Mouse (Mus musculus): ENCODE data around the gene Bora. TPM values are rescaled to one million over a fixed set of nuclear protein-coding genes. Genes with fewer than 3 reads are reported as not detected.
"Not testable (repeated sequence)": the region's sequence is repeated elsewhere in the genome, so short reads cannot be mapped to it uniquely, and the experiment has no call there.

Bora gene
- total RNA-seq (2021) = 1 to 10 TPM in 1 of 2 experiments, under 1 TPM in 1; 0.62 to 1.9 TPM

DNA sequence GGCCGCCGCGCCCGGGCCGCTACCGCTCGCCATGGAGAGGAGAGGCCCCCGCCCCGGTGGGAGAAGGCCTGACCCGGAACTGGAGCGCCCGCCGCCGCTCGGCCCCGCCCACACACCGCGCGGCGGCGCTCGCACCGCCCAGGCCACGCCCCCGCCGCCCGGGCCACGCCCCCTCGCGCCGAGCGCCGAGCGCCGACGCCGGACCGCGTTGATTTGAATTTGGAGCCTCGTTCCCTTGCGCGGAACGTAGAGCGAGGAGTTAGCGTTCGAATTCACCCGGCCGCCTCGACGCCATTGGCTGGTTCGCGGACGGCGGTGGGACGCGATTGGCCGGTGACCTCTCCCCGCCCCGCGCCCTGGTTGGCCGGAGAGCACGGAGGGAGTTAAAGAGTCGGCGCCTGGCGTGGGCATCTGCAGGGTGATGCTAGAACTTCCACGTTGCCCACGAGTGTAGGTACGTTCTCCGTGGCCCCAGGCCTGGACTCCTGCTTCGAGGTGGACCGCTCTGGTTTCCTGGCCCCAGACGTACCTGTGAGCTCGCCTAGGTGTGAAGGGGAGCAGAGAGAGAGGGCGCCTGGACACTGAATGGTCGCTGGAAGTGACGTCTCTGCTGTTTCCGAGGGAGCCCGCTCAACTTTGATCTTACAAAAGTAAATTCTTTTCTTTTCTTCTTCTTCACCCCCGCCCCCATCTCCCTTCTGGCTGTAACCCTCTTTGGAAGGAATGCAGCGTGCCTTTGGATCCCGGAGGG, at the start of gene Bora, which contains the start of gene Mzt1:
Gene Bora (plus strand): TSS at position 192 of the 751 bp plus-strand sequence.
Gene Mzt1 (minus strand): TSS at position 104 of the 751 bp plus-strand sequence.
- peak; percentile 87 to 88 for DNase-seq
- intact Hi-C loops (cut with DNase I) = loop anchor here (5.0 kb wide), 1 partner anchor 51 kb away; the partner anchor contains the start of genes Dis3 and Pibf1

DNA sequence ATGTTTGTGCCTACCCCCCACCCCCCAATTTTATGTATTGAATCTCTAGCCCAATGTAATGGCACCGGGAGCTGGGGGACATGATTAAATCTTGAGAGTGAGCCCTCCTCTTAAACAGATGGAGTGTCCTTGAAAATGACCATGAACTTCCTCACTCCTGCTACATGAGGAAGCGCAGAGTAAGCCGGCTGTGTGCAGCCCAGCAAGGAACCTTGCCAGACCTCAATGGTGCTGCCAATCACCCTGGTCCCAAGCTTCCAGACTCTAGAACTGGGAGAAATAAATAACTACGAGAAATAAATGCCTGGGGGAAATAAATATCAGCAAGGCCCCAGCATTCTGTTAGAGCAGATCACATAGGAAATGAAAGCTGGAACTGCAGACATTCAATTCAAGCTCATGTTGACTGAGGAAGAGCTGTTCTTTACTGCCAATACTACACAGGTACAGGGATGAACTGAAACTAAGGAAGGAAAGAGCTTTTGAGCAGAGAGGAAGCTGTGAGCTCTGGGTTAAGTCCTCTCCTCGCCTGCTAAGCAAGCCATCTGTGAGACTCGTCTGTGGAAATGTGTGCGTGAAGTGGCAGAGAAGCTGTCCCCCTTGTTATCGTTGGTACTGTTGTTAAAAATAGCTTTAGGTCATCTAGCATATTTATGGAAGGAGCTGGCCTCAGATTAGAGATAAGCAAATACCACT, 35.6 kb upstream of the Bora start:
- intact Hi-C loops (cut with DNase I) = loop anchor here (5.0 kb wide), 1 partner anchor 128 kb away; no protein-coding TSS in a partner anchor
- peak; percentile 19 to 30 for DNase-seq

DNA sequence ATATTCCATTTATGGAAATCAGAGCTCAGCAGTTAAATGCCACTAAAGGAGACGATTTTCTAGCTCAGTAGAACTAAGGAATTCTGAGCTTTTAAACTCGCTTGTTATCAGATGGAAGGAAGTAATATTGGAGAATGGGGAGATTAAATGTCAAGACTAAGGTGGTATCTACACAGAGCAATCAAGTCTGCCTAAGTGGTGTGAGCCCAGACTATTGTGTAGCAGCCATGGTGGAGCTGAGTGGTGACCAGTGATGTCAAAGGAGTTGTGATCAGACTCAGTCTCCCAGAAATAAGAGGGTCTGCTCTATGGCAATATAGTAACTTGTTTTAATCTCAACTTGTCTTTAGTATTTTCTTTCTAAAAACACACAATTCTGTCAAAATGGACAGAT, 35.1 kb upstream of the Bora start:
- intact Hi-C loops (cut with DNase I) = loop anchor here (5.0 kb wide), 1 partner anchor 129 kb away; no protein-coding TSS in a partner anchor
- DNase-seq = no peak

DNA sequence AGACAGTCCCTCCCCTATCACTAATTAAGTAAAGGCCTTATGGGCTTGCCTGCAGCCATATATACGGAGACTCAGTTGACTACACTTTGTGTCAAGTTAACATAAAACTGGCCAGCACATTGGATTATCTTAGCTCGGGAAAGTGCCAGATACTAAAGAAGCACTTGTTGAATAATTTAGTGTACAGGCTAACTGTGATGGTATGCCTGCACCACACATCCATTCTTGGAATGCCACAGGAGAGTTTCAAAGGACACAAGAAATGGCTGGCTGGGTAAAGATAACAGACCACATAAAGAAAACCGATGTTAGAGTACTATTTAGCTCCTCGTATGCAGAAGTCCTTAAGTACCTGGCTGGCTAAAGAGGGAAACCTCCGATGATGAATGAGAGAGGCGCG, 27.3 kb upstream of the Bora start:
- DNase-seq = no peak
- intact Hi-C loops (cut with DNase I) = no loop called here

DNA sequence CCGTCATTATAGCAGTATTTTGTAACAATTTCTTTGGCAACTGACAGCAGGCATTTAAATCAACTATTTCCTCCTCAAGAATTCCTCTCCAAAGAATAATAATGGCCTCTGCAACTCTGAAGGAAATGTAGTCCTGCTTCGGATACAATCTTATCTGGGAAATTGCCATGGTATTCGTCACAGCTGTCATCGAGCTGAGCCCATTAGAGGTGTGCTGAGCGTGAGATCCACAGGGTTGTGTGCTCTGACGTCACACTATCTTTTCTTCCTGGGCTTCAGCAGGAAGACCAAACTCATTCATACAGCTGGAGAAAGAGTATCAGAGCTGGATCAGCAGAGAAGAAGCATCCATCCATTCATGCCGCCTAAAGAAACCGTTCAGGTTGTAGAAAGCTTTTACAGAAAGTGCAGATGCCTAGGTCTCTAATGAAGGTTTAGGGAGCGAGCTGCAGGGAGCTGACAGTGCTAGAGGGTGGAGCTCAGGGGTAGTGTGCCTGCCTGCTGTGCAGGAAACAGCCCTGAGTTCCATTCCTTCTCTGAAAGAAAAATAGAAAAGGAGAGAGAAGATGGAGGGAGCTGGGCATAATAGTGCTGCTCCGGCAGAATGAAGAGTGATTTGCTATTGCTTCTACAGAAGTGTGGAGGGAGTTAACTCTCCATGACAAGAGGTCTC, 26.8 kb upstream of the Bora start:
- intact Hi-C loops (cut with DNase I) = no loop called here
- DNase-seq = no peak

DNA sequence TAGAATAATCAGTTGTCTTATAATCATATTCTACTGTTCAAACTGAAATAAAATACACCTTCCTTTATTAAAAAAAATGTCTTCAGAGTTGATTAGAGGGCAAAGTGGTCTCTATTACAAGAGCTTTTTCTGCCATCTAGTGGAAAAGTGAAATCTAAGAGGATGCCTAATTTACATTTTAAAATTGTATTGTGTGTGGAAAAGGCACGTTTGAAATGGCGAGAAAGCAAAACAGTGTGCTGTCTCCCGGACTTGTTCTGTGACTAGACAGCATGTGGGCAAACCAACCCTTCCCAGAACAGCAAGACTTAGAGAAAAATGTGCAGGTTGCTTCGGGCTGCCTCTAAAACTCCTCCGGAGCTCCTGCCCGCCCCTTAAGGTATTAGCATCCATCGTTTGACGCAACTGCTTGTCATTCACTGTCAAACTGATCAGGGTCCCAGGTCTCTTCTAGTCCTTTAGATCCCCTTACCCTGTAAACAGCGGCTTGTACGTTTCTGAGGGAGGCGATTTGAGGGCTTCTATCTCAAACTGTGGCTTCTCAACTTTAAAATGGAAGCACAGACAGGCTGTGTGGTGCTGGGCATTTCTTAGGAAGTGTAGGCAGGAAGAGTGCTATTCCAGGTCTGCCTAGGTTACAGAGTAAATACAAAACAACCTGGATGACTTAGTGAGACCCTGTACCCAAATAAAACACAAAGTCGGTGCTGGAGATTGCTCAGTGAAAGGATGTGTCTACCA, 23.5 kb upstream of the Bora start:
- intact Hi-C loops (cut with DNase I) = loop anchor here (5.0 to 10.0 kb wide), 2 partner anchors 1465 to 1688 kb away; no protein-coding TSS in a partner anchor
- no peak for DNase-seq

DNA sequence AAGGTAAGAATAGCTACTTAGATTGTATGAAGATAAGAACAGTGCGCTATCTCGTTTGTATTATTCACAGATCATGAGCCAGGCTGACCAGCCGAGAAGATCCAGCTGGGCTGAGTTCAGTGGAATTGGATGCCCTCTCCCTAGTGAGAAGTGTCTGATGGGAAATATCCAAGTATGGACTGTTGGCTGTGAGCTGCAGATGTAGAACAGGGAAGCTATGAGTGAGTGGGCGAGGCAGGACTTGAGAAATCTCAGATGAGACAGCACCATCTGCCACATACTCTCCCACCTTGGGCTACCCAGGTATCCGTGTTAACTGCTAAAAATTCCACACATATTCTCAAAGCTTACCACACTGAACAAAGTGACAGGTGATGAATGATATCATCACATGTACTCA, 16.0 kb upstream of the Bora start:
- intact Hi-C loops (cut with DNase I) = loop anchor here (10.0 kb wide), 1 partner anchor 1695 kb away; no protein-coding TSS in a partner anchor
- DNase-seq = no peak

DNA sequence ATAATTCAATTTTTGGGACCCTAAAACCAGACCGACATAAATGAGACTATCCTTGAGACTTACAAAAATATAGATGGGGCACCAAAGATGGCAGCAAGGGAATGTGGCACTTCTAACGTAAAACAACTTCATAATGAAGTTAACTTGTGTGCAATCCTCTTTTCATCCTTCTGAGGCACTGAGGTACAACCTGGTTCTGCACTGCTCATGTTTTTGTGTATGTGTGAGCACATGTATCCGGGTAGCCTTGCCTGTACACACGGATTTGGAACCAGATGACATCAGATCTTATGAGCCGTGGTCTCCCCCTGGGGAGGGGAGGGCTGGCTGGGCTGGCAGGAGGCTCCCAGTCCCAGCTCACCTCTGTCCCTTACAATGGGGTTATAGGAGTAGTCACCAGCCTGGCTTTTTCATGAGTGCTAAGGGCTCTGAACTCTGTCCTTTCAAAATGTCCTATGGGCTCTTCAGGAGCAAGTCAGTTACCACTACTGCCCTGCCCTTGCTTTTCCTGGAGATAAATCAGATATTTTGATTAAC, 14.6 kb upstream of the Bora start:
- intact Hi-C loops (cut with DNase I) = no loop called here

DNA sequence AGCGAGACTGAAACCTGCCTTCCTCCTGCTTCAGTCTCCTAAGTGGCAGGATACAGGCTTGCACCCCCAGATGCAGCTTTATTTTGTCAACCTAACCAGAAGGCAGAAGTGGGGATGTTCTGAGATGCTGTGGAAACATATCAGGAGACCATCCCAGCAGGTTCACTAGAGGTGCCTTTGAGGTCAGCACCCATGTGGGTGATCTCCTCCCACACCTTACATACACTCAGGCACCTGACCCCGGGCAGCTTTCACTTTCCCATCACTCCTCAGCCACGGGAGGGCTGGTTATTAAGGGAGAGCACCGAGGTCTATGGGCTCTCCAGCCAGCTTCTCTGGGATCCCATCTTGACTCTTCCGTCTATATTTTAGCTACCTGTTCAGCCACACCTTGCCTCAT, 13.4 kb upstream of the Bora start:
- DNase-seq = no peak
- intact Hi-C loops (cut with DNase I) = no loop called here

More for the DNA sequence above, 14.6 kb upstream of the Bora start:
- DNase-seq = no peak

DNA sequence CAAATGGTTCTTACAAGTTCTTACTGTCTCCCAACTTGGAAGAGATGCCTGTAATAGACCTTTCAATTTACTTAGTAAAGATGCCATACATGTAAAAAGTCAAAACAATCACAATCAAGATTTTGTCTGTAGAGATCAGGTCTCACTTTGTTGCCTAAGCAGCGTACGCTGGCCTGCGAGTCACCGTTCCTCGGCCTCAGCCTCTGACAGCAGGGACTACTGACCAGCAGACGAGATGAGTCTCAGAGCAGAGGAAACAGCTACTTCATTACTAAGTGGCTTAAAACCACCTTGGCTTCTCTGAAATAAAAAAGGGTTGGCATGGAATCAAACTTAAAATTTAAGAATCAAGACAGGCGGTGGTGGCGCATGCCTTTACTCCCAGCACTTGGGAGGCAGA, 11.2 kb upstream of the Bora start:
- intact Hi-C loops (cut with DNase I); DNase-seq: not testable (repeated sequence)

DNA sequence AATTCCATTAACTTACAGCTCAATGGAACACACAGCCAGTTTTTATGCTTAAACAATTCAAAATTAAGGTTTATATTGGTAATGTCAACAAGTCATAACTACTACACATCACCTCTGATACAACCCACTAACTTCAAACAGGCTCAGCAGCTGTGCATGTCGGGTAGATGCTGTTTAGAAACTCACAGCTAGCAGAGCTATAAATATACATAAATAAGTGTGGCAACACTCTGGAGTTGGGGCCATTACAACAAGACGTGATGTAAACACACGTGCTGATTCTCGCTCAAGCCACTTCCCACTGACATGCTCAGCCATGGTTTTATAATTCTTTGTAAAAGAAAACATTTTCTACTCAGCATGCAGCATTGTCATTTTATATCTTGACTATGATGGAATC, 10.0 kb upstream of the Bora start:
- no peak for DNase-seq
- intact Hi-C loops (cut with DNase I) = no loop called here

DNA sequence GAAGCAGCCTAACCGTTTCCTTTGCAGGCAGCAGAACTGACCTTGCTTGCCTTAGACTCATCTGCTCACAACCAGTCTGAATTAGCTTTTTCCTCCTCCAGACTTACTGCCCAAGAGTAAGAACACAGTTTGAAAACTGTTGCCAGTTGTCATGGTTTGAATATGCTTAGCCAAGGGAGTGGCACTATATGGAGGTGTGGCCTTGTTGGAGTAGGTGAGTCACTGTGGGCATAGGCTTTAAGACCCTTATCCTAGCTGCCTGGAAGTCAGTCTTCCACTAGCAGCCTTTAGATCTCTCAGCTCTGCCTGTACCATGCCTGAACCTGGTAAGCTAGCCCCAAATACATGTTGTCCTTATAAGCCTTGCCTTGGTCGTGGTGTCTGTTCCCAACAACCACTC, 8.3 kb upstream of the Bora start:
- intact Hi-C loops (cut with DNase I) = no loop called here
- no peak for DNase-seq

DNA sequence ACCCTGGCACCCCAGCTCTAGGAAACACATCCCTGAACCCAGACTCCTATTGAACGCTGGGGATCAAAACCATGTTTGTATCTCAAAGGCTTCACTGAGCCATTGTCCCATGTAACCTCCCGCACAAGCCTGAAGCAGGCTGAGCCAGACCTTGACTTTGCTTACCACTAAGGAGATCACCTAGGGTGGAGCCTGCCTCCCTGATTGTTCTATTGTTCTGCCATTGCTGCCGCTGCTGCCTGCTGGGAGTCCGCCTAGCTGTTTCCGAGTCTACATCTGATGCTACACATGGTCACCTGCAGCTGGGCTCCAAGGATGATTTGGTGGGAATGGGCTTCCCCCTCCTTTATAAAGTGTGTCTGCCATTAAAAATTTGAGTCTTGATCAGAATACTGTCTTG, 6.7 kb upstream of the Bora start:
- intact Hi-C loops (cut with DNase I); DNase-seq: not testable (repeated sequence)

DNA sequence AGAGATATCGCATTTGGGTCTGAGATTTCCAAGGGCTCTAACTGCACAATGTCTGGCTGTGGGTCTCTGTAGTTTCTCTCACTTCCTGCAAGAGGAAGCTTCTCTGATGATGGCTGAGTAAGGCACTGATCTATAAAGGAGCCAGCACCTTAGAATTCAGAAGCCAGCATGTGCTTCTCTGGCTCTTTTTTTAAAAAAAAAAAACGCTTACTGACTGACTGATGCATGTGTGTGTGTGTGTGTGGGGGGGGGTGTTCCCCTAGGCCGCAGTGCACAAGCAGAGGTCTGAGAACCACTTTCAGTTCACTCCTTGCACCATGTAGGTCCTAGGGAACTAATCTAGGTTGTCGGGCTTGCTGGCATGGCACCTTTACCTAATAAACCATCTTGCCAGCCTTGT, 4.6 kb upstream of the Bora start:
- DNase-seq = no peak

DNA sequence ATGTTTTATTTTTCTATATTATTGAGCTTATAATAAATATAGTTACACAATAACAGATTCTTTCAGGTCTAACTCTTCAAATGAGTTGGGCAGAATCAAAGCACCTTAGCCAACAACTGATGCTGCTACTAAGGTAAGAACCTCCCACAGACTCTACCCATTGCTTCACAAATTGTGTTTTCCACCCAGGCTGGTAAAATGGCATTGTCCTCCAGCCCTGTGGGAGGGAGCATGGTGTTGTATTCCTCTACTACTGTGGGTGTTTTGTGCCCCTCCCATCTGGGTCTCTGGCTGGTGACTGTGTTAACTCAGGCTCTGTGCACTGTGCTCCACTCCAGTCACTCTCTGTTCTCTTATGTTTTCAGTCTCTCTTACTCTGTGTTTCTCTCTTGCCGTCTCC, 2.5 kb upstream of the Bora start:
- intact Hi-C loops (cut with DNase I) = no loop called here
- DNase-seq = no peak

More for the DNA sequence above, 4.6 kb upstream of the Bora start:
- intact Hi-C loops (cut with DNase I) = no loop called here

DNA sequence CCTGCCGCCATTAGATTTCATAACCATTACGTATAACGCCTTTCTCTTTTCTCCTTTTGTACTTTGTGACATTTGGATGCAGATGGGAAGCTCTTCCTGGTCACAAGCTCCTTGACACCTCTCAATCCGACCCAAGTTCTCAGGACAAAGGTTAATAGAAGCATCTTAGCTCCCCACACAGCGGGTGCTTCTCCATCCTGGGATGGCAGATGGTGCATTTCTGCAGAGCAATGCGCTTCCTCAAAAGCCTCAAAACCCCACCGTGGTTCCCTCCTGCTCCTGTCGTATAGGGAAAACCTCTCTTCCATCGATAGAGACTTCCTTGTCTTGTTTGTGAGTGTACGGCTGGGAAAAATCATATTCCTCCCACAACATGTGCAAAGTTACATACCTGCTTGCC, 1.9 kb upstream of the Bora start:
- DNase-seq = no peak
- intact Hi-C loops (cut with DNase I) = no loop called here

DNA sequence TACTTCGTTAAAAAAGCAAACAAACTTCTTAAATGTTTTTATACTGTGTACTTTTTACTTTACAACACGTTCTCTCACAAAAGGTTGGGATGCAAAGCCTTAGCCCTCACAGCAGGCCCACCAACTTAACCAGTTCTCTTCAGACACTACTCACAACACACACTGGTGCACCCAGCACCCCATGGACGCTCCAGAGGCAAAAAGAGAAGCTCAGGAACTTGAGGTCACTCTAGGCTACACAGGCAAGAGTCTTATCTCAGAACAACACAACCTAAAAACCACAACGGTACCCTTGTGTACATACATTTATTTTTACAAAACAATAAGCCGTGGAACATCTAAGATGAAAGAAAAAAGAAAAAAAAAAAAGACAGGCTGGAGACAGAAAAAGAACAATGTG, 1.3 kb upstream of the Bora start:
- no peak for DNase-seq
- intact Hi-C loops (cut with DNase I) = loop anchor here (5.0 kb wide), 1 partner anchor 53 kb away; the partner anchor contains the start of genes Dis3 and Pibf1

DNA sequence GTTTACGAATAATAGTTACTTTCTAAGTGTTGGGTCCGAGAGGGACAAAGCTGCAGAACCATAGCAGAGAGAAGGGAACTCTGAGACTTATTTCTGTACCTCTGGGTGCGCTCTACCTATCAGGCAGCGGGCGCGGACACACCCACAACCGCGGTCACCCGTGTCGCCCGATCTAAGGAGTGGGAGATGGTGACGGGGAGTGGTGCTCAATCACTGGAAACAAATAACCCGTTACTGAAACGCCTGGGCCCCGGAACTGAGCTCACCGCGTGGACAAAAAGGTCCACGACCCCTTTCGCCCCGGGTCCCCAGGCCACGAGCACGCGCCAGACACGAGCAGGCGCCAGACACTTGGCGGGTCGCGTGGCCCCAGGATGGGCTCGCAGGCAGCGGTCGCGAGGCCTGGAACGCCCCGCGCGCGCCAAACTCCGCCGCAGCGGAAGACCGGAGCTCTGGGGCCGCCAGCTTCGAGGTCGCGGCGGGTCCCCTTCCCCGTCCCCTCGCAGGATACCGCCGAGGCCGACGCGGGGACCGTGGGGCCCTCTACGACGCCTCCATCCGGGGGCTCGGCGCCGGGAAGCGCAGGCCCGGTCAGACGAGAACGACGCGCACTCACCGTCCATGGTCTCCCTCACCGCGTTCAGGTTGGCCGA, 518 bp upstream of the Bora start:
- DNase-seq = peak in 1 of 2 experiments; percentile 9

DNA sequence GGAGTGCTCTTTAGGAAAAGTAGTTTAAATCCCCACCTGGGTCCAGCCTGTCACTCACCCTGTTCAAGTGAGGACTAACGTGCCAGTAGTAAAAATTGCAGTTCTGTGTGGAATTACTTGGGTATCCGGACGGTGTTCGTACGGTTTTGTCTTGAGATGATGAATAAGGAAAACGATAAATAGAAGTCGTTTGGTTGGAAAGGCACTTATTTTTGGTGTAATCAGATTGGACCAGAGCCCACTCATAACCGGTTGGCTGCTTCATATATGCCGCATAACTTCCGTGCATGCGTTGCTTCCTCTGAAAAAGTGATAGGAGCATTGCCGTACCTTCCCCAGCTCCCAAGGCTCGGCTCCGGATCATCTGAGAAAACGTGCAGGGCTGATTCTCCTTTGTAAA, 760 bp downstream of the Bora start:
- DNase-seq = no peak
- intact Hi-C loops (cut with DNase I) = loop anchor here (5.0 kb wide), 1 partner anchor 51 kb away; the partner anchor contains the start of genes Dis3 and Pibf1

More for the DNA sequence above, 518 bp upstream of the Bora start:
- intact Hi-C loops (cut with DNase I) = loop anchor here (5.0 kb wide), 1 partner anchor 52 kb away; the partner anchor contains the start of genes Dis3 and Pibf1

Data from heart, postnatal 36 days (tissue).